Mouse (Mus musculus) limb, embryonic 10.5 days (tissue): ENCODE data around the gene Crb2. TPM values are rescaled to one million over a fixed set of nuclear protein-coding genes. Genes with fewer than 3 reads are reported as not detected.

Experiments
- DNase-seq: peaks from one replicate; pipeline ENCODE4 v3.0.0-alpha.2; 2017; ENCODE audit warnings: low spot score
- H3K27ac ChIP-seq: fragments of 300-500 bp; sonication (generic); 2 replicates; pipeline ENCODE4 v1.5.1; 2016; ENCODE audit warnings: mild to moderate bottlenecking
- H3K27me3 ChIP-seq: fragments of 300-500 bp; sonication (generic); 2 replicates; pipeline ENCODE4 v1.6.1; 2016; ENCODE audit warnings: low read depth, mild to moderate bottlenecking; ENCODE audit not compliant: poor library complexity, severe bottlenecking
- H3K36me3 ChIP-seq: fragments of 300-500 bp; sonication (generic); 2 replicates; pipeline ENCODE4 v1.6.1; 2016; ENCODE audit warnings: mild to moderate bottlenecking, moderate library complexity
- H3K4me1 ChIP-seq: fragments of 300-500 bp; sonication (generic); 2 replicates; pipeline ENCODE4 v1.6.1; 2016
- H3K4me3 ChIP-seq: fragments of 300-500 bp; sonication (generic); 2 replicates; pipeline ENCODE4 v1.5.1; 2016; ENCODE audit warnings: mild to moderate bottlenecking, moderate library complexity
- H3K9me3 ChIP-seq: fragments of 300-500 bp; sonication (generic); replicated peaks from 2 replicates; pipeline ENCODE4 v1.6.1; 2016; ENCODE audit warnings: mild to moderate bottlenecking
- WGBS: fragments of 180-500 bp; shearing (Covaris S2); methylation state at CpG from one replicate; pipeline ENCODE4 v1.1.7; 2016; 5-methylcytosine and 5-hydroxymethylcytosine counted together
- polyA plus RNA-seq: library from polyadenylated mRNA; unstranded; fragments of >200 nt; fragmentation: Nextera tagmentation; extraction: Ambion mirVana; gene quantifications from 2 replicates; pipeline ENCODE4 v1.2.1, GENCODE M21; 2016

Gene Crb2
- polyA plus RNA-seq, 1 experiment from 2014 or later = 2.1 TPM

GRCm38 (mm10) chr2:37819526-37820152, 43.6 kb downstream of the Crb2 start:
- DNase-seq = no peak
- H3K27me3 ChIP-seq = no peaks in the 10 kb centered on the region
- H3K9me3 ChIP-seq = no peaks in the 10 kb centered on the region
- peak overlapping the region; percentile 47; the same call in 1 of the 2 replicates for H3K27ac ChIP-seq
- peaks cover 23% of the 10 kb centered on the region for H3K4me1 ChIP-seq
- WGBS = 76% methylated on average over 4 of the region's 4 CpGs
- 0 out of 2 replicates have a peak, but pooled peaks cover 2% of the 10 kb centered on the region for H3K36me3 ChIP-seq
- H3K4me3 ChIP-seq = no peak overlapping the region

GRCm38 (mm10) chr2:37822122-37822521, 46.1 kb downstream of the Crb2 start:
- no peaks in the 10 kb centered on the region for H3K27me3 ChIP-seq
- no peaks in the 10 kb centered on the region for H3K9me3 ChIP-seq
- DNase-seq = no peak
- H3K4me3 ChIP-seq = no peak overlapping the region
- H3K4me1 ChIP-seq = peaks cover 23% of the 10 kb centered on the region
- H3K36me3 ChIP-seq = no peaks in the 10 kb centered on the region
- peak overlapping the region; percentile 2; the same call in 1 of the 2 replicates for H3K27ac ChIP-seq
- WGBS = 69% methylated on average over 5 of the region's 5 CpGs

- Histone ChIP-seq H3K9me3 (no peaks in the 10 kb centered on the region), H3K27ac (no peak overlapping the region), H3K27me3 (no peaks in the 10 kb centered on the region), H3K4me1 (peaks cover 14% of the 10 kb centered on the region), H3K36me3 (peaks cover 1% of the 10 kb centered on the region; the same call in 1 of the 2 replicates), H3K4me3 (no peak overlapping the region)
- DNase-seq = no peak
- WGBS = 92% methylated on average over 2 of the region's 2 CpGs
These were observed 47.8 kb downstream of the Crb2 start for GRCm38 (mm10) chr2:37823826-37824225.

- no peak overlapping the region; the same call in 1 of the 2 replicates for H3K27ac ChIP-seq
- peaks cover 6% of the 10 kb centered on the region for H3K36me3 ChIP-seq
- H3K9me3 ChIP-seq = no peaks in the 10 kb centered on the region
- no peak for DNase-seq
- no peaks in the 10 kb centered on the region for H3K27me3 ChIP-seq
- 65% methylated on average over 9 of the region's 9 CpGs for WGBS
- H3K4me1 ChIP-seq = peaks cover 36% of the 10 kb centered on the region
- H3K4me3 ChIP-seq = no peak overlapping the region
These were observed 53.8 kb downstream of the Crb2 start for GRCm38 (mm10) chr2:37829758-37830275.

GRCm38 (mm10) chr2:37832253-37832652, 56.2 kb downstream of the Crb2 start:
- no peak overlapping the region for H3K27ac ChIP-seq
- WGBS = 39% methylated on average over 10 of the region's 10 CpGs
- H3K36me3 ChIP-seq = peaks cover 11% of the 10 kb centered on the region
- H3K4me1 ChIP-seq = peaks cover 36% of the 10 kb centered on the region
- no peak for DNase-seq
- no peak overlapping the region for H3K4me3 ChIP-seq
- no peaks in the 10 kb centered on the region for H3K27me3 ChIP-seq
- no peaks in the 10 kb centered on the region for H3K9me3 ChIP-seq

GRCm38 (mm10) chr2:37836926-37837325, 60.9 kb downstream of the Crb2 start:
- no peak overlapping the region for H3K4me3 ChIP-seq
- peaks cover 21% of the 10 kb centered on the region for H3K4me1 ChIP-seq
- no peaks in the 10 kb centered on the region for H3K9me3 ChIP-seq
- 96% methylated on average over 3 of the region's 3 CpGs for WGBS
- DNase-seq = no peak
- H3K27me3 ChIP-seq = no peaks in the 10 kb centered on the region
- H3K27ac ChIP-seq = no peak overlapping the region
- peaks cover 15% of the 10 kb centered on the region for H3K36me3 ChIP-seq

GRCm38 (mm10) chr2:37837542-37837941, 61.5 kb downstream of the Crb2 start:
- no peak overlapping the region for H3K27ac ChIP-seq
- no peaks in the 10 kb centered on the region for H3K27me3 ChIP-seq
- WGBS = 96% methylated on average over 3 of the region's 3 CpGs

GRCm38 (mm10) chr2:37838202-37838984, 62.3 kb downstream of the Crb2 start:
- no peak for DNase-seq
- H3K4me3 ChIP-seq = no peak overlapping the region
- no peak overlapping the region; the same call in 1 of the 2 replicates for H3K27ac ChIP-seq
- H3K9me3 ChIP-seq = no peaks in the 10 kb centered on the region
- 75% methylated on average over 7 of the region's 7 CpGs for WGBS
- H3K27me3 ChIP-seq = no peaks in the 10 kb centered on the region
- H3K36me3 ChIP-seq = peaks cover 15% of the 10 kb centered on the region; the same call in 1 of the 2 replicates
- peaks cover 22% of the 10 kb centered on the region for H3K4me1 ChIP-seq

More at GRCm38 (mm10) chr2:37837542-37837941, 61.5 kb downstream of the Crb2 start:
- H3K4me3 ChIP-seq = no peak overlapping the region
- no peak for DNase-seq
- peaks cover 15% of the 10 kb centered on the region for H3K36me3 ChIP-seq
- peaks cover 21% of the 10 kb centered on the region for H3K4me1 ChIP-seq
- H3K9me3 ChIP-seq = no peaks in the 10 kb centered on the region

- Histone ChIP-seq H3K36me3 (peaks cover 12% of the 10 kb centered on the region; the same call in 1 of the 2 replicates), H3K27ac (no peak overlapping the region), H3K4me3 (no peak overlapping the region), H3K4me1 (peaks cover 28% of the 10 kb centered on the region), H3K27me3 (no peaks in the 10 kb centered on the region), H3K9me3 (no peaks in the 10 kb centered on the region)
- DNase-seq = no peak
These were observed 63.9 kb downstream of the Crb2 start for GRCm38 (mm10) chr2:37839922-37840321.

GRCm38 (mm10) chr2:37842151-37842569, 66.1 kb downstream of the Crb2 start:
- peak overlapping the region; percentile 25; the same call in 1 of the 2 replicates for H3K4me3 ChIP-seq
- peaks cover 28% of the 10 kb centered on the region for H3K4me1 ChIP-seq
- H3K9me3 ChIP-seq = no peaks in the 10 kb centered on the region
- peaks cover 9% of the 10 kb centered on the region; the same call in 1 of the 2 replicates for H3K36me3 ChIP-seq
- WGBS = 6% methylated on average over 7 of the region's 7 CpGs
- no peaks in the 10 kb centered on the region for H3K27me3 ChIP-seq
- H3K27ac ChIP-seq = peak overlapping the region; percentile 85
- DNase-seq = peak; percentile 61

- DNase-seq = peak; percentile 63
- peak overlapping the region; percentile 85 for H3K27ac ChIP-seq
- 36% methylated on average over 4 of the region's 4 CpGs for WGBS
- H3K9me3 ChIP-seq = no peaks in the 10 kb centered on the region
- no peaks in the 10 kb centered on the region for H3K27me3 ChIP-seq
- H3K4me1 ChIP-seq = peaks cover 28% of the 10 kb centered on the region
- 0 out of 2 replicates have a peak overlapping the region, but pooled peaks have one; percentile 25 for H3K4me3 ChIP-seq
- peaks cover 9% of the 10 kb centered on the region; the same call in 1 of the 2 replicates for H3K36me3 ChIP-seq
These were observed 66.7 kb downstream of the Crb2 start for GRCm38 (mm10) chr2:37842719-37843118.
